Mouse (Mus musculus) hindbrain, embryonic 16.5 days (tissue): ENCODE data around the gene Fam243. TPM values are rescaled to one million over a fixed set of nuclear protein-coding genes. Genes with fewer than 3 reads are reported as not detected.

Experiments
- ATAC-seq: fragments of 200-750 bp; cut with Nextera tagmentation; 2 replicates; pipeline ENCODE4 v1.8.0; 2017; ENCODE audit warnings: moderate TSS enrichment, moderate library complexity
- H3K27ac ChIP-seq: fragments of 300-500 bp; sonication (generic); 2 replicates; pipeline ENCODE4 v1.5.1; 2014; ENCODE audit warnings: low read depth, mild to moderate bottlenecking, control low read depth, low read length, moderate library complexity
- H3K27me3 ChIP-seq: fragments of 300-500 bp; sonication (generic); replicated peaks from 2 replicates; pipeline ENCODE4 v1.6.1; 2014; ENCODE audit warnings: low read length; ENCODE audit not compliant: control insufficient read depth, insufficient read depth
- H3K36me3 ChIP-seq: fragments of 300-500 bp; sonication (generic); 2 replicates; pipeline ENCODE4 v1.6.1; 2014; ENCODE audit warnings: mild to moderate bottlenecking, low read length, moderate library complexity, mixed read lengths; ENCODE audit not compliant: control insufficient read depth, insufficient read depth
- H3K4me1 ChIP-seq: fragments of 300-500 bp; sonication (generic); 2 replicates; pipeline ENCODE4 v1.6.1; 2014; ENCODE audit warnings: low read depth, low read length; ENCODE audit not compliant: control insufficient read depth, insufficient read depth
- H3K4me2 ChIP-seq: fragments of 300-500 bp; sonication (generic); 2 replicates; pipeline ENCODE4 v1.6.1; 2014; ENCODE audit warnings: mild to moderate bottlenecking, low read length, control low read depth, moderate library complexity
- H3K4me3 ChIP-seq: fragments of 300-500 bp; sonication (generic); 2 replicates; pipeline ENCODE4 v1.5.1; 2014; ENCODE audit warnings: mild to moderate bottlenecking, low read length, control low read depth, moderate library complexity
- H3K9ac ChIP-seq: fragments of 300-500 bp; sonication (generic); 2 replicates; pipeline ENCODE4 v1.6.1; 2014; ENCODE audit warnings: low read depth, mild to moderate bottlenecking, control low read depth, low read length, moderate library complexity
- H3K9me3 ChIP-seq: fragments of 300-500 bp; sonication (generic); 2 replicates; pipeline ENCODE4 v1.6.1; 2014; ENCODE audit warnings: mild to moderate bottlenecking, low read length, moderate library complexity; ENCODE audit not compliant: control insufficient read depth
- WGBS: fragments of 180-500 bp; shearing (Covaris S2); extraction: QIAGEN DNeasy Blood & Tissue Kit; methylation state at CpG from one replicate; pipeline ENCODE4 v1.1.7; 2014; 5-methylcytosine and 5-hydroxymethylcytosine counted together
- polyA plus RNA-seq: library from polyadenylated mRNA; unstranded; fragments of >200 nt; fragmentation: Nextera tagmentation; extraction: Ambion mirVana; gene quantifications from 2 replicates; pipeline ENCODE4 v1.2.1, GENCODE M21; 2015

Gene Fam243
- polyA plus RNA-seq, 1 experiment from 2014 or later, result not detected

DNA sequence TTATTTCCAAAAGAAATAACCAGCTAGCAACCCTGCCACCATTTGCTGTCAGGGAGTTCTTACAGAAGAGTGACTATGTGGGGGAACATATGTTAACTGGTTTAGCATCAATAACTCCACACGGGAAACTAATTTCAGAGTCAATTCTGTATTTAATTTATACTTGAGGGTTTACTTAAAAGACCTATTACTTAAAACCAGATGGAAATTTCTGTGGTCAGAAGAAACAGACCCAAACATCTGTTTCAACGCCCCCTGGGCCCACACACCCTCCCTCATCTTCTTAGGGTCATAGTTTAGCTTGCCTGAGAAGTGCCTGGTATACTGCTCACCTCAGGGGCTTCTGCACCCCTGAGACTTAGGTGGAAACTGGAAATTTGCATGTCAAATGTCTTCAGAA, 32.7 kb upstream of the Fam243 start:
- ATAC-seq, result no peak
- H3K9ac ChIP-seq, result no peak overlapping the region
- H3K27me3 ChIP-seq, result no peaks in the 10 kb centered on the region
- H3K4me1 ChIP-seq, result peaks cover 7% of the 10 kb centered on the region
- H3K36me3 ChIP-seq, result no peaks in the 10 kb centered on the region
- no peaks in the 10 kb centered on the region for H3K9me3 ChIP-seq
- H3K4me3 ChIP-seq, result no peak overlapping the region
- no peak overlapping the region for H3K4me2 ChIP-seq
- H3K27ac ChIP-seq, result no peak overlapping the region
- 69% methylated on average over 2 of the region's 2 CpGs for WGBS

DNA sequence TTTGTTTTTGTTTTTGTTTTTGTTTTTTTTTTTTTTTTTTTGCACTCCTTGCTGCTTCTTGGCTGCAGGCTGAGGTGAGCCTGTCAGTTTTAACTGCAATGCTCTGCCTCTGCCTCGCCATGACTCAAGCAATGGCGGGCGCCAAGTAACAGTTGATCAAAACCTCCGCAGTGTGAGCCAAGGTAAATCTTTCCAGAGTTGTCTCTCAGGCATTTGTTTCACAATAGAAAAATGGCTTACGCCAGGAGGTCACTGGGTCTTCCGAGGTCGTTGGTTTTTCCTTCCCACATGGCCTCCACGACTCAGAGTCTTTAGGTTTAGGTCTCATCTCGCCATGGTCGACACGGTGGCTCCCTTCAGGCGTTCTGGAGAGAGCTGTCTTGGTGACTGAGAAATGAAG, 32.1 kb upstream of the Fam243 start:
- Histone ChIP-seq H3K9ac (no peak overlapping the region), H3K4me3 (no peak overlapping the region), H3K4me1 (peaks cover 7% of the 10 kb centered on the region), H3K27ac (no peak overlapping the region), H3K27me3 (no peaks in the 10 kb centered on the region), H3K36me3 (no peaks in the 10 kb centered on the region), H3K4me2 (no peak overlapping the region), H3K9me3 (no peaks in the 10 kb centered on the region)
- ATAC-seq, result no peak
- 85% methylated on average over 12 of the region's 12 CpGs for WGBS

DNA sequence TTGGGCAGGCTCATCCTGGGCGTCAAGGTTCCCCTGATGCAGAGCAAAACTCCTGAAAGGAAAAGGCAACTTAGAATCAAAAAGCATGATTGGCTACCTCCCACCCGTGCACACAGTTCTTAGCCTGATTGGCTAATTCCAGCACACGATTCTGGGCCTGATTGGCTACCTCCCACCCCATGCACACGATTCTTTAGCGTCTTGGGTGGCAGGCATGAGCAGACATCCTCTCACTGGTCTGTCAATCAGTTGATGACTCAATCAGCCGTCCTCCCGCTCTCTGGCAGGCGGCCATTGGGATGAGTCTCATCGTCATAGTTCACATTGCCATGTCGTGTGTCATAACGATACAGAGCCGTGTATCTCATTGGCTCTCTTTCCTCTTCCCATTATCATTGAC, 27.7 kb upstream of the Fam243 start:
- H3K4me1 ChIP-seq, result peaks cover 5% of the 10 kb centered on the region
- peak; percentile 84 for ATAC-seq
- no peak overlapping the region for H3K27ac ChIP-seq
- no peaks in the 10 kb centered on the region for H3K9me3 ChIP-seq
- no peaks in the 10 kb centered on the region for H3K36me3 ChIP-seq
- H3K27me3 ChIP-seq, result no peaks in the 10 kb centered on the region
- H3K9ac ChIP-seq, result no peak overlapping the region; the same call in 1 of the 2 replicates
- H3K4me2 ChIP-seq, result peak overlapping the region; percentile 25
- 64% methylated on average over 12 of the region's 12 CpGs for WGBS
- H3K4me3 ChIP-seq, result no peak overlapping the region

GRCm38 (mm10) chr16:92346297-92346916, 25.2 kb upstream of the Fam243 start:
- ATAC-seq, result 0 out of 2 replicates have a peak, but pooled peaks have one; percentile 72
- no peaks in the 10 kb centered on the region for H3K9me3 ChIP-seq
- no peaks in the 10 kb centered on the region for H3K27me3 ChIP-seq
- no peak overlapping the region for H3K9ac ChIP-seq
- H3K27ac ChIP-seq, result no peak overlapping the region
- 42% methylated on average over 13 of the region's 13 CpGs for WGBS
- H3K4me1 ChIP-seq, result peaks cover 5% of the 10 kb centered on the region
- H3K4me3 ChIP-seq, result no peak overlapping the region
- H3K36me3 ChIP-seq, result no peaks in the 10 kb centered on the region
- no peak overlapping the region for H3K4me2 ChIP-seq

- Histone ChIP-seq H3K36me3 (no peaks in the 10 kb centered on the region), H3K4me2 (no peak overlapping the region), H3K4me3 (no peak overlapping the region), H3K27ac (no peak overlapping the region), H3K4me1 (peaks cover 9% of the 10 kb centered on the region), H3K9me3 (no peaks in the 10 kb centered on the region), H3K9ac (no peak overlapping the region), H3K27me3 (no peaks in the 10 kb centered on the region)
- 71% methylated on average over 11 of the region's 11 CpGs for WGBS
- no peak for ATAC-seq
Measured at GRCm38 (mm10) chr16:92345177-92345576, 23.9 kb upstream of the Fam243 start.

DNA sequence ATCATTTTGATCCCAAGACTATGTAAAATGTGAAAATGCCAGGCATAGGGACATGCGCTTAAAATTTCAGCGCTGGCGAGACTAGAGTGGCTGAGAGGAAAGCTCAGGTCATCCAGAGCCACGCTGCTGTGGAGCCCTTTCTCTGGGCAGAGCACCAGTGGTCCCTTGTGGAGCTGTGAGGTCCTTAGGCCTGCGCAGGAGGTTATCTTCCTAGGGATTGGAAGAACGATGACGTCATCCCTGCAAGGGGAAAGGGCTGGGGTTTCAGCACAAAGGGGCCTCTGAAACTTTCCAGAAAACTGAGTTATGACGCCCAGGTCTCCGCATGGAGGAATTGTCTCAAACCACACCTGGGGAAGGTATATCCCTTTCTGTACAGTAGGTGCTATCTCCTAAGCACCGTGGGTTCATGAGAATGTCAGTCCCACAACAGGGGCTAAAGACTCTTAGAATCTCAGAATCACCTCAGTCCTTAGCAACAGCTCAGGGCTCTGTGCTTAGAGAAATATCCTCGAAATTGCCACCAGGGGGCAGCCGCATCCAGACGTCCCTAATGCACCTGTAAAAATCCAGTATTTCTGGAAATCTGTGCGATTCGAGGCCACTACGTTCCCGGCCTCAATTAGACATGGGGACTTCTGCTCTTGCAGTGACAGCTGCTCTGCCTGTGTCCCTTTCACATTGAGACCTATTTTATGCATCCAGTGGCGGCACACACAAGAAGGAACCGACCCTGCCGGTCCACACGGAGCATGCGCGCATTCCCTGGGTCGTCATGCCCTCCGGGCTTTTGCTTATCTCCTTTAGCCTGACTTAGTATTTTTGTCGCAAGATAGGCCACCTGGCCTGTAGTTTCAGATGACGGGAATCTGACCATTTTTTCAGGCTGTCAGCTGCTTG, 19.6 kb upstream of the Fam243 start:
- H3K36me3 ChIP-seq, result no peaks in the 10 kb centered on the region
- peak overlapping the region; percentile 56 for H3K4me2 ChIP-seq
- H3K9ac ChIP-seq, result peak overlapping the region; percentile 50
- ATAC-seq, result peak; percentile 79
- peak overlapping the region; percentile 29 for H3K4me3 ChIP-seq
- peaks cover 4% of the 10 kb centered on the region for H3K4me1 ChIP-seq
- H3K27ac ChIP-seq, result no peak overlapping the region
- WGBS, result 26% methylated on average over 27 of the region's 27 CpGs
- no peaks in the 10 kb centered on the region for H3K27me3 ChIP-seq
- no peaks in the 10 kb centered on the region for H3K9me3 ChIP-seq

- no peaks in the 10 kb centered on the region for H3K27me3 ChIP-seq
- no peak overlapping the region for H3K27ac ChIP-seq
- no peak overlapping the region for H3K9ac ChIP-seq
- WGBS, result 5% methylated on average over 9 of the region's 9 CpGs
- H3K4me3 ChIP-seq, result no peak overlapping the region
- peak overlapping the region; percentile 25; the same call in 1 of the 2 replicates for H3K4me2 ChIP-seq
- no peaks in the 10 kb centered on the region for H3K36me3 ChIP-seq
- H3K4me1 ChIP-seq, result peaks cover 3% of the 10 kb centered on the region
- H3K9me3 ChIP-seq, result no peaks in the 10 kb centered on the region
- ATAC-seq, result peak; percentile 48; the same call in 1 of the 2 replicates
Measured at GRCm38 (mm10) chr16:92336280-92336679, 15.0 kb upstream of the Fam243 start.

GRCm38 (mm10) chr16:92334600-92334999, 13.4 kb upstream of the Fam243 start:
- 58% methylated on average over 9 of the region's 9 CpGs for WGBS
- Histone ChIP-seq H3K4me3 (no peak overlapping the region), H3K27me3 (no peaks in the 10 kb centered on the region), H3K27ac (no peak overlapping the region), H3K4me2 (no peak overlapping the region), H3K9ac (no peak overlapping the region), H3K4me1 (no peaks in the 10 kb centered on the region), H3K36me3 (no peaks in the 10 kb centered on the region), H3K9me3 (no peaks in the 10 kb centered on the region)
- no peak for ATAC-seq

GRCm38 (mm10) chr16:92330966-92331365, 9.7 kb upstream of the Fam243 start:
- Histone ChIP-seq H3K36me3 (no peaks in the 10 kb centered on the region), H3K4me3 (no peak overlapping the region), H3K9ac (no peak overlapping the region), H3K9me3 (no peaks in the 10 kb centered on the region), H3K4me2 (no peak overlapping the region), H3K4me1 (no peaks in the 10 kb centered on the region), H3K27ac (no peak overlapping the region), H3K27me3 (no peaks in the 10 kb centered on the region)
- 84% methylated on average over 5 of the region's 5 CpGs for WGBS
- no peak for ATAC-seq
